Mouse (Mus musculus) intestine, embryonic 16.5 days (tissue): ENCODE results near the gene Prkcq. TPM values are rescaled to one million over a fixed set of nuclear protein-coding genes. Genes with fewer than 3 reads are reported as not detected.
"Not testable (repeated sequence)": the region's sequence is repeated elsewhere in the genome, so short reads cannot be mapped to it uniquely, and the experiment has no call there.

Experiments used
- ATAC-seq: fragments of 200-750 bp; cut with Nextera tagmentation; 2 replicates; pipeline ENCODE4 v1.8.0; 2017; ENCODE audit warnings: moderate TSS enrichment, moderate library complexity
- H3K27ac ChIP-seq: fragments of 300-500 bp; sonication (generic); 2 replicates; pipeline ENCODE4 v1.5.1; 2014; ENCODE audit warnings: mild to moderate bottlenecking, low read length
- H3K27me3 ChIP-seq: fragments of 300-500 bp; sonication (generic); replicated peaks from 2 replicates; pipeline ENCODE4 v1.6.1; 2014; ENCODE audit warnings: low read length, control low read depth, mixed read lengths; ENCODE audit not compliant: control insufficient read depth, insufficient read depth
- H3K36me3 ChIP-seq: fragments of 300-500 bp; sonication (generic); 2 replicates; pipeline ENCODE4 v1.6.1; 2014; ENCODE audit warnings: low read length, control low read depth; ENCODE audit not compliant: control insufficient read depth, insufficient read depth
- H3K4me1 ChIP-seq: fragments of 300-500 bp; sonication (generic); 2 replicates; pipeline ENCODE4 v1.6.1; 2014; ENCODE audit warnings: low read length, control low read depth, mixed read lengths; ENCODE audit not compliant: control insufficient read depth, insufficient read depth
- H3K4me2 ChIP-seq: fragments of 300-500 bp; sonication (generic); 2 replicates; pipeline ENCODE4 v1.6.1; 2014; ENCODE audit warnings: low read depth, low read length, control low read depth
- H3K4me3 ChIP-seq: fragments of 300-500 bp; sonication (generic); 2 replicates; pipeline ENCODE4 v1.5.1; 2014; ENCODE audit warnings: mild to moderate bottlenecking, low read length
- H3K9ac ChIP-seq: fragments of 300-500 bp; sonication (generic); 2 replicates; pipeline ENCODE4 v1.6.1; 2014; ENCODE audit warnings: low read depth, low read length
- H3K9me3 ChIP-seq: fragments of 300-500 bp; sonication (generic); 2 replicates; pipeline ENCODE4 v1.6.1; 2016; ENCODE audit warnings: low read length, control low read depth; ENCODE audit not compliant: control insufficient read depth
- WGBS: fragments of 180-500 bp; shearing (Covaris S2); extraction: QIAGEN DNeasy Blood & Tissue Kit; methylation state at CpG from one replicate; pipeline ENCODE4 v1.1.7; 2014; 5-methylcytosine and 5-hydroxymethylcytosine counted together
- polyA plus RNA-seq: library from polyadenylated mRNA; unstranded; fragments of >200 nt; fragmentation: Nextera tagmentation; extraction: Ambion mirVana; gene quantifications from 2 replicates; pipeline ENCODE4 v1.2.1, GENCODE M21; 2015

Prkcq gene
- polyA plus RNA-seq, 1 experiment from 2014 or later = 1.5 TPM

GRCm38 (mm10) chr2:11346419-11346818 lies 174.5 kb downstream of the Prkcq start:
- H3K4me1 ChIP-seq, H3K36me3 ChIP-seq, ATAC-seq, H3K27ac ChIP-seq, H3K27me3 ChIP-seq, H3K9ac ChIP-seq, H3K4me3 ChIP-seq, H3K9me3 ChIP-seq, H3K4me2 ChIP-seq: not testable (repeated sequence)
- 89% methylated on average over 6 of the region's 6 CpGs for WGBS

- 76% methylated on average over 3 of the region's 3 CpGs for WGBS
- no peaks in the 10 kb centered on the region for H3K27me3 ChIP-seq
- no peak overlapping the region for H3K4me2 ChIP-seq
- H3K4me3 ChIP-seq = no peak overlapping the region
- no peak for ATAC-seq
- H3K27ac ChIP-seq = no peak overlapping the region
- no peaks in the 10 kb centered on the region for H3K4me1 ChIP-seq
- H3K36me3 ChIP-seq = no peaks in the 10 kb centered on the region
- no peaks in the 10 kb centered on the region for H3K9me3 ChIP-seq
- H3K9ac ChIP-seq = no peak overlapping the region
These were observed 175.9 kb downstream of the Prkcq start for GRCm38 (mm10) chr2:11347791-11348190.
